Mouse (Mus musculus) c-Kit-negative CD71-positive TER-119-positive erythroid progenitor cells, embryonic 14.5 days (primary cell): ENCODE measurements around the gene Dtnbp1.

Source experiments
- DNase-seq: peaks from one replicate; pipeline ENCODE4 v3.0.0-alpha.2; 2013; ENCODE audit warnings: low read depth, low spot score

Gene Dtnbp1

DNA sequence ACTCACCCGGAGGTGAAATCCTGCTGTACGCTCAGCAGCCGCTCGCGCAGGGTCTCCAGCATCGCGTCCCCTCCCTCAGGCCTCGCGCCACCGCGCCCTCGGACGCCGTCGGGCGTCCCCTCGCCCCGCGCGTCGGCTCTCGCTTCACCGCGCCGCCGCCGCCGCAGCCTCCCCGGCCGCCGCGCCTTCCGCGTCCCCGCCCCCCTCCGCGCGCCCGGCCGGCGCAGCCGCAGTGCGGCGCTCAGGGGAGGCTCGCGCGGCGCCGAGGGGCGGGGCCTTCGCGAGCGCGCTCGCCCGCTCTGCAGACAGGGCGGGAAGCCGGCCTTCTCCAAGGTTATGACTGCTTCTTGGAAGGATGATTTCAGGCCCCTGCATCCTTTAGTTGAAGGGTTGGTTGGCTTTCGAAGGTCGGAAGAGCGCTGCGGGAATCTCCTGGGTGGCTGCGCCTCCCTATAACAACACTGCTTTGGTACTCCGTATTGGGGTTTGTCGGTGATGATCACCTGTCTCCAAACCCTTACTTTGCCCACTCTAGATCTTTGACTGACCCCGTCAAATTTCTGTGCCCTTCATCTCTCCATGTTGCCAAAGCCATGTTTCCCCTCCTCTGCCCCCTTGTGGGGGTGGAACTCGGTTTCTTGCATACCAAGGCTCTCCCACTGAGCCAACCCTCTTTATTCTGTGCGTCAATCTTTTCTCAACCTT, at the start of gene Dtnbp1:
Gene Dtnbp1, minus strand, starts transcription at position 237 of the 705 bp plus-strand sequence.
- peak; percentile 68 for DNase-seq

DNA sequence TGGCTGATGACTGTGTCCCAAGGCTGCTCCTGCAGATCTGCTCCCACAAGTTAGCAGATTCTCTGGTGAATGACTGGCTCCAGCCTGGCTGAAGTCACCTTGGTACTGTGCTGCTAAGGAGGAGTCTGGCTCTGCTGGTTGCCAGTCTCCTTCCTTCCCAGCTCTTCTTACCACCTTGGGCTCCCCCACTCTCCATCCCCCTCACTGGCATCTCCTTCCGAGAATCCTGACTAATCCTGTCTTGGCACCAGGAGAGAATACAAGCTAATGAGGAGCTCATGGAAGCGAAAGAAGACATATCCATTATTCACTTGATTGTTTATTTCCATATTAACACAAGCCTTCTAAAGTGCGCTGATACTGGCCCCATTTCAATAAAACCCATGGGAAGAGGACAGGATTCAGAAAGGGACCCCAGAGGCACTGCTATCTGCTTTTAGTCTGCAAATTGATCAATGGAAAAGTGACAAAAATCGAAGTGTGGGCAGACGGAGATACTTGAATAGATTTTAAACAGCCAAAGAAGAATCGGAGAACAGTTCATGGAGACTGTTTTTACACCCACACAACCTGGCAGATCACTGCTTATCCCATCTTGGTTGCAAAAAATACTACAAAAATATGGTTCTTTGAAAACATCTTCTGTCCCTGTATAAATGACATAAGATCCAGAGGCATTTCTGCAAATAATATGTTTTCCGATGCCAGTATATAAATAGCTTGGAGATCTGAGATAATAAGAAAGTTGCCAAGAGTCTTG, 47.5 kb upstream of the Dtnbp1 start:
- no peak for DNase-seq

DNA sequence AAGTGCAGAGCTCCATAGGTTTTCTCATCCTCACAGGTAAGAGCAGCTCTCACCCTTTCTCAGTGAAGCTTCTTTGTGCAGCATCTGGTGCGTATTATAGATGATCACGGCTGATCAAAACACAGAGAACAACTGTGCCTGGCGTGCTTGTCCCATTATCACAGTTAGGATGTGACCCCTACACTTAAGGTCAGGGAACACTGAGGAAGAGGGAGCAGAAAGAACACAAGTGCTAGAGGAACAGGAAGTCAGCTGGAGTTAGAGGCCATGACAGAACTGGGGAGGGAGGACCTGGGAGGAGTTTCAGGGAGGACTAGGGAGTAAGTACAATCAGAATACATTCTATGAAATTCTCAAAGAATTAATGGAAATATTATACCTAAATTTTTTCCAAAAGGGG, 41.5 kb upstream of the Dtnbp1 start:
- DNase-seq = no peak

DNA sequence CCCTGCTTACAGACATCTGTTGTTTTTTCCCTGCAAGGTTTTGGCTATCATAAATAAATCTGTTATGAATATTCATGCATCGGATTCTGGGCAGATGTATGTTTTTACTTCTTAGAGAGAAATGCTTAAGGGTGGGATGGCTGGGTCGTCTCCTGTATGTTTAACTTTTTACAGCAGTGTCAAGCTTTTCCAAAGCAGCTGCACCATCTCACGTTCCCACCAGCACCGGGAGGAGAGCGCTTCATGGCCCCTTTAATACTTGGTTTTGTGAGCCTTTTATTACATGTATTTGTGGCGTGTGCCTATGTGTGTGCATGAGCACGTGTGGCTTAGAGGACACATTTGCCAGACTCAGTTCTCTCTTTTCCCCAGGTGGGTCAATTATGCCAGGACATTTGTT, 38.8 kb upstream of the Dtnbp1 start:
- no peak for DNase-seq

DNA sequence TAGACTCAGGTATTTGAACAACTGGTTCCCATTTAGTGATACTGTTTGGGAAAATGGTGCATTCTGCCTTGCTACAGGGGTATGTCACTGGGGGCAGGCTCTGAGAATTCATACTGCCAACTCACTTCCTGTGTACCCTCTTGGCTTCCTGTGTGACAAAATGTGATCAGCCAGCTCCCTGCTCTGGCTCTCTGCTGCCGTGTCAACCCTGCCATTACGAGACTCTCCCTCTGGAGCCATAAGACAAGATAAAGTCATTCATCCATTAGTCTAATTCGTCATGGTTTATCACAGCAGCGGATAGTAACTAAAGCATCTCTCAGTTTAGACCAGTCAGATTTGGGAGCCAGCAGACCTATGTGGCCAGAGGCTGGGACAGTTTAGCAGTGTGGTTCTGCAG, 38.2 kb upstream of the Dtnbp1 start:
- DNase-seq = no peak

DNA sequence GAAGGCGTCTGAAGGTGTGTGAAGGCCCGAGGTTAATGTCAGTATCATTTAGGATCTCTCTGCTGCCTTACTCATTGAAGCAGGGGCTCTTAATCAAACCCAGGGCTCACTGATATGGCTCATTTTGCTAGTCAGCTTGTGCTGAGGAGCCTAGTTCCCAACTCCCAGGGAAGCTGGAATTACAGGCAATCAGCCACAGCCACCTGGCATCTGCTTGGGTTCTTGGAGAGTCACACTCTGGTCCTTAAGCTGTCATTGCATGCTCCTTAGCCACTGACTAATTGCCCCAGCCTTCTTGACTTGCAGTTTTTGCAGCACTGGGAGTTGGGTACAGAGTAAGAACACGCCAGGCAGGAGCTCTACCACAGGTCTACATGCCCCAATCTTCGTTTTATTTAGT, 34.5 kb upstream of the Dtnbp1 start:
- no peak for DNase-seq

DNA sequence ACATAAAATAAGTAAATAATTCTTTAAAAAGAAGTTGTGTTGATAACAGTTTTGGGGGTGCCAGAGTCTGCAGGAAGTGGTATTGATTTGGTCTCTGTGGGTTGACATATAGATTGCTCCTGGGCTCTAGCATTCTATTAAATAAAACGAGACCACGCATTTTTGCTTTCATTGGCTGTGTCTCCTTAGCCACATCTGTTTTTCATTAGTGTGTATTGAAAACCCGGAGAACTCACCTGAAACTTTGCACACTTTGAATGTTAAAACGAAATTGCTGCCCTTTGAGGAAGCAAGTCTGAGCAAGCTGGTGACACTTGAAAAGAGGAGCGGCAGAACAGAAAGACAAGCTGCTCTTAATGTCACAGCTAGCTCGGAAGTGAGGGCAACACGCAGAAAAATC, 32.8 kb upstream of the Dtnbp1 start:
- DNase-seq = no peak

DNA sequence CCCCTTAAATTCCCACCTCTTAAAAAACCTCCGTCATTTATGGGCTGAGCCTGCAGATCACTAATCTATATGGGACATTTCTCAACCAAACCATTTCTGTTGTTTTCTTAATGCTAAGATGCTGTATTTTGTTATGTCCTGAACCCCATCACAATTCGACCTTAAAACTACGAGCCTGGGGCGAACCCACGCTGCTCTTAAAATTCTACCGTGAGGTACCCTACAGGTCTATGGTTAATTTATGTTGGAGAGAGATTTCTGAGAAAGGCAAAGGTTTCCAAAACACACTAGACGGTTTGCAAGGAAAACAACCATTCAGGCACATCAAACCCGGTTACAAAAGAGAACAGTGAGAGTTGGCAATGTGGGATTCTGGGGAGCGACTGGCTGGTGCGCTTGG, 31.4 kb upstream of the Dtnbp1 start:
- no peak for DNase-seq

DNA sequence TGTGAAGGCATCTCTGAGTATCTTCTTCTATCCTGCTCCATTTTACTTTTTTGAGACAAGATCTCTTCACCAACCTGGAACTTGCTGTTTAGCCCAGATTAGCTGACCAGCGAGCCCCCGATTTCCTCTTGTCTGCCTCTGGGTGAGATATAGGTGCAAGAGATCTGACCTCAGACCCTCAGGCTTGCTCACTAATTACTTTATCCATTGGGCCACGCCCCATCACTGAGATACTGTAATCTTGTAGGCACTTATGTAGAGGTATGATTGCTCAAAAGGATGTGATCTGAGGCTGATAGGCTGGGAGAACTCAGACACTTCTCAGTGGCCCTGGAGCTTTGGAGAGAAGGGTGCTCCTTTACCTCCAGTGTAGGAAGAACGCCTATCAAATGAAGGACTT, 30.5 kb upstream of the Dtnbp1 start:
- DNase-seq = no peak

DNA sequence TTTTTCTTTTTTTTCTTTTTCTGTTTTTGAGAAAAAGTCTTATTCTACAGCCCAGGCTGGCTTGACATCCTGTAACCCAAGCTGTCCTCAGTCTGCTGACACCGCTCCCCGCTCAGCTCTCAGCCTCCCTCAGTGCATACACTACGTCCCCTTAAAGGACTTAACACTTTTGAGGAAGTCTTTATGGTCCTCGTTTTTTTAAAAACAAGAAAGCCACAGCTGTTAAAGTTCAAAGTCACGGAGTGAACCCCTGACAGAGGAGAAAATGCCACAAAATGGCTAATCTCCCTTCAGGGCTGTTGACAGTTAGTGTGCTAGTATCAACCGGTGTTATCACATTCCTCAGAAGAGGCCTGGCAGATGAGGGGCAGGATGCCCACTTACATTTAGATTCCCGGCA, 29.8 kb upstream of the Dtnbp1 start:
- DNase-seq = no peak

DNA sequence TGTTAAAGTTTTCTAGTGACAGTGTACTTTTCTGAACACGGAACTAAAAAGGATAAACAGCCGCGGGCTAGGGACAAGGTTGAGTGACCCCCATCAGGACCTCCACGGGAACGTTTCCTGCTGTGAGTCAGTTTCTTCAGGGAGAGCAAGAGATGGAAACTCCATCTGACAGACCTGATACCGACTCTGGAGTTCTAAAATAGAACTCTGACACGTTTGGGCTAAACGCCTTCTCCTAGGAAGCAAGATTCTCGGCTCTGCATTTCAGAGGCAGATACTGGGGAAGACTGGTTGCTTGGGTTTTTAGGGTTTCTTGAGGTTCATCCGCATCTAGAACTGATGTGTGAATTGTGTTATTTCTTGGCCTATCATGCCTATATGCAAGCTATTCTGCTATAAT, 29.4 kb upstream of the Dtnbp1 start:
- DNase-seq = no peak

DNA sequence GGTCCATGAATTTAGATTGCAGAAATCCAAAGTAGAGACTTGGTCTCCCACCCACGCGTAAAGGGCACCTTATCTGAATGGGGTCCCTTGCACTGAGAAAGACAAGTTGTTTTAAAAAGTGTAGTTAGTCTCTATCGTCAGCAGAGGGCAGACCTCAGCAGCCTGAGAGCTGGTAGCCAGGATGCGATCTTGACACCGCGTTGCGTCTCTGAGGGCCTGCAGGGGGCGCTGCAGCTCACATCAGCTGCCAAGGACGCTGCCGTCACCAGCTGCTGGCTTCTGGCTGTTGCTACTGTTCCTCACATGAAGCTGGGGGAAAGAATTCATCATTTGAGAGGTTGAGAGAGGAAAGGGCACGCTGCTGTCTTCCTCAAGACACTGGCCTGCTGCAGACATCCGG, 28.9 kb upstream of the Dtnbp1 start:
- peak; percentile 67 for DNase-seq

DNA sequence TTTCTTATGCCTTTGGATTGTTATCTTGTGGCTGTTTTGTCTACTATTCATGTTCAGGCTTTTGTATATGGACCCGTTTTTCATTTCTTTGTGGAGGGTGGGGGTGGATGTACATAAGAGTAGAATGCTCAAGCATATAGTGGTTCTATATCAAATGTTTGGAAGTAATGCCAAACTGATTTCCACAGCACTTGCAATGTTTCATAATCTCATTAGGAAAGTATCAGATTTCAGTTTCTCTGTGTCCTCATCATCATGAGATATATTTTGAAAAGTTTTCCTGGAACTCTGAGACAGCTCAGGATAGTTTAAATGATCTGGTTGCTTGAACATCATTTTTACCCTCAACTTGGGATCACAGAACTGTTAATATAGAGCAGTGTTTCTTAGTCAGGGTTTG, 27.8 kb upstream of the Dtnbp1 start:
- no peak for DNase-seq

DNA sequence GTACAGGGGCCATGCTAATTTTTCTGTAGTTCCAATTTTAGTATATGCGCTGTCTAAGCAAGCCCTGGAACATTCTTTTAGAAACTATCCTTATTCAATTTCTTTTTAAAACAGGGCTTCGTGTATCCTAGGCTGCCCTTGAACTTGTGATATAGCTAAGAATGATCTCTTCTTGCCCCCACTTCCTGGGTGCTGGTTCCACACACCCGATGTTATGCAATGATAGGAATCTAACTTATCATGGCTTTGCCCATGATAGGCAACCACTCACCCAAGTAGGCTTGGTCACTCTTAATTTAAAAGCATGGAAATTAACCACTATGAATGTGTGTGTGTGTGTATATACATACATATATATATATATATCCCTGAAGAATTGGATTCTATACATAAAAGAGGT, 24.3 kb upstream of the Dtnbp1 start:
- DNase-seq = no peak

DNA sequence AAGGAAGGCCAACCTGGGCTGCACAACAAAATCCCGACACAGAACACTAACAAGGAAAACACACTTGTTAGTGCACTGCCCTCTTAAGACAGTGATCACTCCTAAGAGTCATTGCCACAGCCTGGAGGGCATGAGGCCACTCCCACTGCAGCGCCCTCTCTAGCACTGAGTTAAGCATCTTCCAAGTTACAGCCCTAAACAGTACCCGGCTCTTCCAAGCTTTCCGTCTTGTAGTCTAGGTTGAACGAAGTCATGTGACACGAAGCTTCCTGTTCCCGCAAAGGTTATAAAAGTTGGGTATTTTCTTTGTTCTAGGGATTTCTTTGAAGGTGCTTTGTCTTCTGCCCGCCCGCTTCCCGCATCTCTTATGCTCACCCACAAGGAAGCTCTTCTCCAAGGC, 22.9 kb upstream of the Dtnbp1 start:
- no peak for DNase-seq

DNA sequence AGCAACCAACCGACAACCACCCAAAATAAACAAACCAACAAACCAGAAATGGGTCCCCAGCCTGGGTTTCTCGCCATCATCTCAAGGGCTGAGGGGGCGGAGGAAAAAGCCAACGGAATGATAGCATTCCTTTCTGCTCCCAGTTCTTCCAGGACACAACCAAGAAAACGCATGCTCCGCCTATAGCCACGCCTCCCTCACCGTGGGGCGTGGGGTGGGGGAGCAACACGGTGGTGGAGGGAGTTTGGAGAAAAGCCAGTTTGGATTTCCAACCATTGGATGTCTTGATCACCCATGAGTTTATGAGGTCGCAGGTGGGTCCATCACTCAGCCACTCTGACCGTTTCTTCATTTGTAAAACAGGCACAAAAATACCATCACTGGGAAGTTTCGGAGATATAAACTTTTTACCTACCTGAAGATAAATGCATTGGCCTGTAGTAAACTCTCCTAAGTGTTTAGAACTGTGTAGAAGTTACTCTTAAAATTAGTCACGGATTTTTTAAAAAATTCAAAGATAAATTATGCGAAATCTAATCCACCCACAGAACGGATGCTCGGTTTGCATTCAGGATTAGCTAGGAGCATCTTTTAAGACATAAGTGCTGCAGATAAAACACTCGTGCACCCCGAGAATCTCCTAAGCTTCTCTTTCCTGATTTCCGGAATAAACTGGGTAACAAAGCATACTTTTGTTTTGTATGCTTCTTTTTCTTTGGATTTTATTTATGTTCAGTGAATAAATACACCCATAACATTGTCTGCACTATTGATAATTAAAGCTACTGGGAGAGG, 21.6 kb upstream of the Dtnbp1 start:
- DNase-seq = no peak

DNA sequence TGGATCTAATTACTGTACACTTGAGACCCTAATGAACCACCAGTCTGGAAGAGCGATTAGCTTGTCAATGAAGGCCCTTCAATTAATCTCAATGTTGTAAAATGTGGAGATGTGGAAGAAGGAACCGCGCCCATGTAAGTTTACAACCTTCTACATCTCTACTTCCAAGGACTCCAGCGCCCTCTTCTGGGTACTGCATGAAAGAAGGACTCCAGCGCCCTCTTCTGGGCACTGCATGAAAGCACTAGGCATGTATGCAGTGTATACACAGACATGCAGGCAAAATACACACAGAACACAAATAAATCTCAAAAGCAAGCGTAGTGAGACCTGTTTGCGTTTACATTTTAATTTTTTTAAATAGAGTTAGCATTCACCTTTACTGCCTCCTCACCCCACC, 6.2 kb upstream of the Dtnbp1 start:
- DNase-seq = peak; percentile 39

DNA sequence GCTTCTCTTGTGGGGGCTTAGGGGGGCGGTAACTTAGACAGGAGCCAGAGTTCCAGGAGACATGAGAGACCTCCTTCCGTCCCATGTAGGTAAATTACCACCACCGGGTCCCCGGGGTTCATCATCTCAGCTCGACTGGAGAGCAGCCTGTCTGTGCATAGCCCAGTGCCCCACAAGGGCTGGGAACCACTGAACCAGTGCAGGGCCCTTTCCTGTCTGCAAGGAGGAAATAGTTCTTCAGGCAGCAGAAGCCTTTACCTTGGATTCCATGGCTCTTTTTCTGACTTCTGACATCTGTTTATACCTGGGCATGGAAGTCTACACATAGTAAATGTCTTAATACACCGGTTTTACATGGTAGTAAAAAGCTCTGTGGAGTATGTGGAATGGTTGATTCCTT, 5.8 kb upstream of the Dtnbp1 start:
- no peak for DNase-seq

DNA sequence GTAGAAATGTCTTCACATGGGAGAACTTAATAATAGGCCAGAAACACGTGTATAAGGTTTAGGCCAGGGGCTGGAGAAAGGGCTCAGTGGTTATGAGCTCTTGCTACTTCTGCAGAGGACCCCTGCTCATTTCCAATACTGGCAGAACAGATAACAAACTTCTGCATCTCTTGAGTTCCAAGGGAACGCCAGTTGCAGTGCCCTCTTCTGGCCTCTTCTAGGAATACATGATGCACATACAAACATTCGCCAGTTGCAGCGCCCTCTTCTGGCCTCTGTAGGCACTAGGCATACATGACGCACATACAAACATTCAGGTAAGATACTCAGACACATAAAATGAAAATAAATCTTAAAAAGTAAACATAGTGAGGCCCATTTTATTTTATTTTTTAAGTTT, 4.5 kb upstream of the Dtnbp1 start:
- peak; percentile 46 for DNase-seq

DNA sequence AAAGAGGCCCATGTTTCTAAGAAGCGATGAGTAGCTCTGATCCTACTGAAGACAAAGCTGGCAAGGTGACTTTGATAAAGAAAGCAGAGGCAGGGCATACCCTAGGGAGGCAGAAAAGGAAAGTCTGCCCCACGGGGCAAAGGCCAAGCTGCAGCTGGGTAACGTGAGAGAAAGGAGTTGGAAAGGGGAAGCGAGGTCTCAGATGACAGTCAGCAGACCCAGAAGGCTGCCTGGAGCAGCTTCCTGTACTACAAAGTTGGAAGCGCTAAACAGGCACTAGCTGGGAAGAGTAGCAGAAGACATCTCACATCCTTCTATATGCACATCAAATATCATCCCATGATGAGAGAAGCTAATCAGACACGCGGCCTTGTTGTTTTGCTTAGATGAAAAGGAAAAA, 3.9 kb upstream of the Dtnbp1 start:
- DNase-seq = no peak

DNA sequence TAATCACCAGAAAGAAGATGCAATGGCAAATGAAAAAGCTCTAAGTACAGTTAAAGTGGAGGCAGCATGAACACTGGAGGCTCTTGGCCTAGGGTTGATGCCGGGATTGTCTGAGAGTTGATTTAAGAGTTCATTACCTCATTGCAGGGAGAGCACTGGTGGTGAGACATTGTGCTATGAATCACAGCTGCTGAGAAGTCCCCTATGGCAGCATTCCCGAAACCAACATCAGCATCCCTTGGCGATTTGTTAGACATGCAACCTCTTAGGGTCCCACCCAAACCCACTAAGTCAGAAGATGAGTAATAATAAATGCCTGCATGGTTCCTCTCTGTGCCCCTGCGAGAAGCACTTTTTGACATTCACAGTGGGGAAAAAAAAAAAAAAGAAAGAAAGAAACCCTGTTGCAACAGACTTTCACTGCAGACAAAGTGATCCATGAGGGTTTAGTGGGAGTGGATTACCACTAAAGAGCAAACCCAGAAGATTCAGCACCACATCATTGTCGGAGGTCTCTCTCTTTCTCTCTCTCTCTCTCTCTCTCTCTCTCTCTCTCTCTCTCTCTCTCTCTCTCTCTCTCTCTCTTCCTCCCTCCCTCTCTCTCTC, 3.1 kb upstream of the Dtnbp1 start:
- no peak for DNase-seq

DNA sequence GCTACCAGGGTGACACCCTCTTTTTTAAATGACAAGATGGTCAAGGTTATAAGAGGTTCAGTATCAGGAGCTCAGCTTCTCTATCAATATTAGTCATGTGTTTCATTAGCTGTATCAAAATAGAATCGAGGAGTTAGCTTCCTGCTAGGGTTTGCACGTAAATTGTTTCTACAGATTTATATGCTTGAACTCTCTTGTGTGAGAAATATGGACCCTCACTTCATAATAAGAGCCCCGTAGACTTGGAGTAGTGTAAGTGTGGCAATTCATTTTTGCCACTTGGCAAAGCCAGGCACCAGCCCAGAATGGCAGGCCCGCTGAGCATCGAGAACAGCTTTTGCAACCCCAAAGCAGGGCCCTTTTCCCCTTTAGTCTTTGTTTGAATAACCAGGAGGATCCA, 1.1 kb upstream of the Dtnbp1 start:
- DNase-seq = no peak
